Mouse (Mus musculus) small intestine, adult 2 months (tissue): ENCODE measurements around the gene Hist1h2ab. TPM values are rescaled to one million over a fixed set of nuclear protein-coding genes. Genes with fewer than 3 reads are reported as not detected.

Experiments used
- H3K27ac ChIP-seq: fragments of 200-500 bp; 2 replicates; pipeline ENCODE4 v1.5.1; 2012; ENCODE audit warnings: low read depth, low read length, control low read depth, inconsistent platforms; ENCODE audit not compliant: insufficient read depth
- H3K27me3 ChIP-seq: fragments of 200-500 bp; 2 replicates; pipeline ENCODE4 v1.6.1; 2012; ENCODE audit warnings: mild to moderate bottlenecking, moderate library complexity, low read length, inconsistent platforms; ENCODE audit not compliant: control insufficient read depth, insufficient read depth
- H3K36me3 ChIP-seq: fragments of 200-500 bp; 2 replicates; pipeline ENCODE4 v1.6.1; 2012; ENCODE audit warnings: mild to moderate bottlenecking, low read length, control low read depth, inconsistent platforms; ENCODE audit not compliant: control insufficient read depth, insufficient read depth
- H3K4me1 ChIP-seq: fragments of 200-500 bp; 2 replicates; pipeline ENCODE4 v1.6.1; 2012; ENCODE audit warnings: low read length, inconsistent platforms, mixed read lengths; ENCODE audit not compliant: control insufficient read depth, insufficient read depth, insufficient read length
- H3K4me3 ChIP-seq: fragments of 200-500 bp; 2 replicates; pipeline ENCODE4 v1.5.1; 2012; ENCODE audit warnings: low read depth, mild to moderate bottlenecking, control low read depth, inconsistent platforms, low read length, moderate library complexity
- CTCF ChIP-seq: fragments of 200-500 bp; IDR thresholded peaks from 2 replicates; pipeline ENCODE4 v1.5.1; 2012; ENCODE audit warnings: low read depth, mild to moderate bottlenecking, control low read depth, inconsistent platforms, low read length, moderate library complexity, mixed read lengths; ENCODE audit not compliant: insufficient replicate concordance, insufficient read length; ENCODE audit errors: extremely low read depth
- POLR2A ChIP-seq: fragments of 200-500 bp; IDR thresholded peaks from 2 replicates; pipeline ENCODE4 v1.6.1; 2012; ENCODE audit warnings: low read depth, mild to moderate bottlenecking, control low read depth, inconsistent platforms, low read length, moderate library complexity
- WGBS: fragments of 180-500 bp; shearing (Covaris S2); methylation state at CpG from one replicate; pipeline ENCODE4 v1.1.7; 2018; 5-methylcytosine and 5-hydroxymethylcytosine counted together
- polyA plus RNA-seq: library from polyadenylated mRNA; depleted of rRNA; stranded (reverse); fragments of >200 nt; gene quantifications from 2 replicates; pipeline ENCODE4 v1.2.3, GENCODE M21; 2012

Gene Hist1h2ab
- polyA plus RNA-seq, 1 experiment: 55.3 TPM

- Histone ChIP-seq H3K27me3 (no peaks in the 10 kb centered on the region), H3K36me3 (no peaks in the 10 kb centered on the region), H3K4me3 (no peak overlapping the region), H3K4me1 (peaks cover 9% of the 10 kb centered on the region; the same call in 1 of the 2 replicates), H3K27ac (no peak overlapping the region)
- 55% methylated on average over 1 of the region's 1 CpGs for WGBS
- TF ChIP-seq CTCF (no peak), POLR2A (no peak)
These were observed 25.7 kb upstream of the Hist1h2ab start for GRCm38 (mm10) chr13:23725213-23725612.

- Histone ChIP-seq H3K4me3 (no peak overlapping the region), H3K4me1 (peaks cover 10% of the 10 kb centered on the region; the same call in 1 of the 2 replicates), H3K27ac (peak overlapping the region; percentile 0; the same call in 1 of the 2 replicates), H3K36me3 (no peaks in the 10 kb centered on the region), H3K27me3 (no peaks in the 10 kb centered on the region)
- 87% methylated on average over 18 of the region's 18 CpGs for WGBS
- TF ChIP-seq POLR2A (no peak), CTCF (no peak)
These were observed 22.3 kb upstream of the Hist1h2ab start for GRCm38 (mm10) chr13:23728472-23729191.

GRCm38 (mm10) chr13:23729192-23729525 is 21.8 kb upstream of the Hist1h2ab start:
- Histone ChIP-seq H3K4me1 (peaks cover 5% of the 10 kb centered on the region; the same call in 1 of the 2 replicates), H3K27me3 (no peaks in the 10 kb centered on the region), H3K27ac (no peak overlapping the region), H3K36me3 (no peaks in the 10 kb centered on the region), H3K4me3 (no peak overlapping the region)
- WGBS: 80% methylated on average over 9 of the region's 9 CpGs
- TF ChIP-seq CTCF (no peak), POLR2A (no peak)

- H3K4me1 ChIP-seq: peaks cover 4% of the 10 kb centered on the region; the same call in 1 of the 2 replicates
- WGBS: 88% methylated on average over 5 of the region's 5 CpGs
- no peaks in the 10 kb centered on the region for H3K36me3 ChIP-seq
- no peak overlapping the region for H3K4me3 ChIP-seq
- TF ChIP-seq CTCF: no peak
- no peak for TF ChIP-seq POLR2A
- H3K27ac ChIP-seq: no peak overlapping the region
- H3K27me3 ChIP-seq: no peaks in the 10 kb centered on the region
These were observed 21.2 kb upstream of the Hist1h2ab start for GRCm38 (mm10) chr13:23729706-23730105.

DNA sequence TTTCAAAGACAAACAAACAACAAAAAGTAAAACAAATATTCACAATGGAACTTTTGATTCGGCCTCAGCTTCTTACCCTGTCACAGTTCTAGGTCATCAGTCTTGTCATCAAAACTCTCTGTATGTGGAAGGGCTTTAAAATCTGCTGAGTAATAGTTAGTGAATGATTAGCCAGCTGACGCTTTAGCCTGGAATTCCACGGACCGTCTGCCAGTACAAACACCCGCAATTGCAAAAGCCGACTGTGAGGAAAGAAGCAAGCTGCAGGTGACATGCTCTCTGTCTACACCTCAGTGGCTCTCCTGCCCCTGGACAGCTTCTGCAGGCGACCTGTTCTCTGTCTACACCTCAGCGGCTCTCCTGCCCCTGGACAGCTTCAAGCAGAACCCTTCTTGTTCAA is 20.4 kb upstream of the Hist1h2ab start:
- no peak overlapping the region for H3K27ac ChIP-seq
- TF ChIP-seq CTCF: no peak
- no peak for TF ChIP-seq POLR2A
- H3K4me3 ChIP-seq: 0 out of 2 replicates have a peak overlapping the region, but pooled peaks have one; percentile 7
- H3K36me3 ChIP-seq: no peaks in the 10 kb centered on the region
- no peaks in the 10 kb centered on the region for H3K27me3 ChIP-seq
- 18% methylated on average over 8 of the region's 8 CpGs for whole genome bisulfite sequencing
- H3K4me1 ChIP-seq: peaks cover 4% of the 10 kb centered on the region; the same call in 1 of the 2 replicates

GRCm38 (mm10) chr13:23732156-23732804 is 18.6 kb upstream of the Hist1h2ab start:
- WGBS: 24% methylated on average over 8 of the region's 8 CpGs
- no peak overlapping the region for H3K27ac ChIP-seq
- H3K4me3 ChIP-seq: no peak overlapping the region
- H3K27me3 ChIP-seq: no peaks in the 10 kb centered on the region
- TF ChIP-seq CTCF (no peak), POLR2A (no peak)
- H3K4me1 ChIP-seq: peaks cover 4% of the 10 kb centered on the region; the same call in 1 of the 2 replicates
- no peaks in the 10 kb centered on the region for H3K36me3 ChIP-seq

- TF ChIP-seq CTCF (no peak), POLR2A (no peak)
These were observed 13.8 kb upstream of the Hist1h2ab start for GRCm38 (mm10) chr13:23737091-23737490.

More at GRCm38 (mm10) chr13:23737091-23737490, 13.8 kb upstream of the Hist1h2ab start:
- H3K27ac ChIP-seq: no peak overlapping the region
- no peaks in the 10 kb centered on the region for H3K4me1 ChIP-seq
- H3K27me3 ChIP-seq: no peaks in the 10 kb centered on the region
- 88% methylated on average over 5 of the region's 5 CpGs for WGBS
- H3K36me3 ChIP-seq: no peaks in the 10 kb centered on the region
- no peak overlapping the region for H3K4me3 ChIP-seq
